Mouse (Mus musculus) gastrocnemius, adult 8-10 months (tissue): ENCODE data around the gene Gm1043. TPM values are rescaled to one million over a fixed set of nuclear protein-coding genes. Genes with fewer than 3 reads are reported as not detected.

ENCODE experiments used
- DNase-seq, 2 experiments: peaks; one replicate each; pipeline ENCODE4 v3.0.0; 2022; ENCODE audit warnings: low spot score in 2 of 2
- total RNA-seq, 4 experiments: library from RNA; stranded (reverse); gene quantifications; 2 replicates each; pipeline ENCODE4 v1.2.4; 2022

The Gm1043 gene
- total RNA-seq, 4 experiments from 2014 or later = not detected

DNA sequence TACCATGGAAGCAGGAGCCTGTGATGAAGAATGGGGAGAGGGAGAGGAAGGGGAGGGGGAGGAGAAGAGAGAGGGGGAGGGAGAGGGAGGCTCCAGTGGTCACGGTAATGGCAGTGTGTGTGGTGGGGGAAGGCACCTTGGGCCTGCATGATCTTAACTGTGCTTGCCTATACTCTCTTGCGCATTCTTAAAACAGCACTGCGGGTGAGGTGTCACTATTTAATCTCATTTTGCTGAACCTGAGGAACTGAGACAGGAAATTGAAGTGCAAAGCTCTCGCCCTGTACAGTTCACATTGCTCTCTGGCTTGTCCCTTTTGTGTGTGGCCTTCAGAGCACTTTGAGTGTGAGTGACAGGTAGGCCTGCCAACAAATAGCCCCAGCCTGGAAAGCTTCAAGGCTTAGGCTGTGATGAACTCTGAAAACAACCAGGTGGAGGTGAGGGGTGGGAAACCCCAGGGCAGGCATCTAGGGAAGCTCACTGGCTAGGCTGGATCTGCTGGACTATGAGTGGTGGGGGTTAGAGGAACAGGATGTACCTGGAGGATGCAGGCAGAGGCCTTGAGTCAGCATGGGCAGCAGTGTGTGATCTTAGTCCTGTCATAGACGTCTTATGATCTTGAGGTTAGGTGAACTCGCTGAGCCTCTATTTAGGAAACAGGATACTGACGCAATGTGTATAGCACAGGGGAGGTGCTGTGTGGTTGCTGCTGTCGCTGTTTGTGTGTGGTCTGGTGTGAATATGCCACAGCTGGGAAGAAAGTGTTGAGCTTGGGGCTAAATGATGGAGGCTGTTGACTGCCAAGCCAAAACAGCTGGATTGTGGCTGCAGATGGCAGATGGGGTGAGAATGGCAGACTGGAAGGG, 18.2 kb upstream of the Gm1043 start:
- DNase-seq = no peak

DNA sequence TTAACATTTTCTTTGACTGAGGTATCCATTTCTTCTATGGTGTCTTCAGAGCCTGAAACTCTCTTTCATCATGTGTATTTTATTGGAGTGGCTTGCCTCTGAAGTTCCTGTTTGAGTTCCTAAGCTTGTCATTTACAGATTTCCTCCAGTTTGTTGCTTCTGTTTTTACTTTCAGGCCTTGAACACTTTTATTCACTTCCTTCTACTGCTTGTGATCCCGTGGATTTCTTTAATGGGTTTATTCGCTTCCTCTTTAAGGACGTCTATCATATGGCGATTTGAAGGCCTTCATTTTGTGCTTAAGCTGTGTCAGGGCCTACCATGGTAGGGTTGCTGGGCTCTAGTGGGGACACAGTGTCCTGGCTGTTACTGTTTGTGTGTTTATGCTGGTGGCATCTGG, 11.5 kb upstream of the Gm1043 start:
- no peak for DNase-seq

DNA sequence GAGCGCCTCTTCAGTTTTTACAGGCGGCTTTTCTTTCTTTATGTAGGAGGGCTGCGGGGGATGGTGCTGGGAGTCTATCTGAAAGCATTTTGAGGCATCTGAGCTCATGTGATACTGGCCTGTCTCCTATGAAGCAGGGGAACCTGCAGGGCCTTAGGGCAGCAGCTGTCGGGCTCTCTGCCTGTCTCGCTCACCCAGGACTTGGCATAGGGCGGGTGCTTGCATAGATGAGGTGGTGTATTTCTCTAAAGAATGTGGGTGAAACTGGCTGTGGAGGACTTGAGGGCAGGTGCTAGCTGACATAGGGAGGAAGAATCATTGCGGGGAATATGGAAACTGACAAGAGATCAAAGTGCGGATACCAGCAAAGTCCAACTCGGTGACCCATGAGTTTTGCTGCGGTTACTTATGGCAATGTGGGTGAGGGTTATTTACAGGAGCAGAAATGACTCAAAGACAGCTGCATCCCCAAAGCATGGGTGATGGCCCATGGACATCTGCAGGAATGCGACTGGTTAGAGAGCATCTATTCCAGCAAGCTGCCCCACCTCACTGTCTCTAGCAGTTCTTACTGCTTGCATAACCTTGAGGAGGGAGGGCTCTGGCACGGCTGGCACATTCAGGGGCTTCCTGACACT, 8.4 kb upstream of the Gm1043 start:
- no peak for DNase-seq

DNA sequence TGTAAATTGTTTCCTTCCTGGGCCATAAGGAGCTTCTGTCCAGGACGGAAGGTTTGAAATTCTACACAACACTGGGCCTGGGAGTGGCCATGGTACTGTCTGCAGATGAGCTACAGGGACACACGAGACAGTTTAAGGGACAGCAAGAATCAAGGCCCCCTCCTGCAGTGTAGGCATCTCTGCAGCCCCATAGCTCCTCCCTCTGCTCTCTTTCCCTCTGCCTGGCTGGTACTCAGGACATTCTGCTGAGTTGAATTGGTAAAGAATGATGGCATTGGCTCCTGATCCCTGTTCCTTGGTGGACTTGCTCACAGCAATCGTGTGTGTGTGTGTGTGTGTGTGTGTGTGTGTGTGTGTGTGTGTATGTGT, 7.9 kb upstream of the Gm1043 start:
- DNase-seq = no peak

DNA sequence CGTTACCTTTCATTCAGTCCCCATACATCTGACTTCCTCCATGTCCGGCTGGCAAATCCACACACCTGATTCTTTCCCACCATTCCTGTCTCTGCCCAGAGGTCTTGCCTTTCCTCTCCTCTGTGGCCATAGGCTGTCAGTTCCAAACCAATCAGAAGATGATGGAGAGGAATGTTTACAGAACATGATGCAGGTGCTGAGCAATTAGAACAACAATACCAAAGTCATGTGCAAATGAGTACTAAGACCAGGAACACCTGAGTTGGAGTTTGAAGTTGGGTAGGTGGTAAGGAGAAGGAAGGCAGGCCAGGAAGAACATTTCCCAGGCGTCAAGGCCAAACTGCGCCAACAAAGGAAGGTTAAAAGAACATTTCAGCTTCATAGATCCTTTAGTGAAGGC, 5.7 kb upstream of the Gm1043 start:
- DNase-seq = no peak

DNA sequence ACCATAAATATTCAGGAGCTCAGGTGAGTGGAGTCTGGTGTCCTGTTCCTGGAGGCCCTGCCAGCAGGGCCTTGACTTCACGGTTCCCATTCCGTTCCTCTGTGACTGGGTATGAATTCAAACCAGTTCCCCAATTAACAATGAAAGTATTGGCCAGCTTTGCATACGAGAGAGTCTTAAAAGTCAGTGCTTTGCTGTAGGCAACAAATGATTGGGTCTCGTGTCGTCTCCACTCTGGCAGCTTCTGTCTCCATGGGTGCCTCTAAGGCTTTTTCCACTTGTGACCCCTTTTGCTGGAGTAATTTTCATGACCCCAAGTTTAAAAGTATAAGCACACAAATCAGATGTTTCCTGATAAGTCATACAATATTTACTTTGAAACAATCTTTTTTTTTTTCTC, 4.6 kb upstream of the Gm1043 start:
- DNase-seq = no peak

DNA sequence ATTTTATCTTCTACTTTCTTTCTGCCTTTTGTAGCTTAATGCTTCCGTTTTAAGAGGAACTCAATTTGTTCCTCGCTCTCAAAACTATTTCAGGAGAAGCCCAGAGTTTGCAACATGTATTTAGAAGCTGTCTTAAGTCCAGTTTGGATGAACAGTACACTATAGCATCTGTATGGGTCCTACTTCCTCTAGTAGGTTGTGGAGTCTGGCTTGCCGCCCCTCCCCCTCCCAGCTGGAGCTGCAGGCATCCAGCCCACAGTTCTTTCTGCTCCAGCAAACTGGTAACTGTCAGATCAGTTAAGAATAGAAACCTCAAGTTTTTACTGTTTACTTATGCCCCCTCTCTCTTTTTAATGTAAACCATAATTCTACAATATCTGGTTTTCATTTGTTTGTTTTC, 2.8 kb upstream of the Gm1043 start:
- no peak for DNase-seq

DNA sequence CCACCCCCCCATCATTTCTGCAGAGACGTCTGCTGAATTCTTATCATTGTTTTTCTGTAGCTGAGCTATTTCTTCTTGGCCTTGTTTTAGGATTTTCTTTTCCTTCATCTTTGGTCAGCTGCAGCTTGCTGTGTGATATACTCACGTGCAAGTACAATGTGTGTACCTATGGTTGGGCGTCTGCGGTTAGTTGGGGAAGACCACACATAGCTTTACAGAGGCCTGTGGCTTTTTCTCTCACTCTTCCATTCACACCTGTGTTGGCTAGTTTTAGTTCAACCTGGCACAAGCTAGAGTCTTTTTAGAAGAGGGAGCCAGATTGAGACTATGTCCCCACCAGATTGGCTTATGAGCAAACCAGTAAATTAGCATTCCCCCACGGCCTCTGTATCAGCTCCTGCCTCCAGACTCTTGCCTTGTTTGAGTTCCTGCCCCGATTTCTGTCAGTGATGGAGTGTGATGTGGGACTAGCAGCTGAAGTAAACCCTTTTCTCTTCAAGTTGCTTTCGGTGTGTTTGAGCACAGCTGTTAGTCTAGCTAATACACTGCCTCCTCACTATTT, 1.9 kb upstream of the Gm1043 start:
- DNase-seq = no peak

DNA sequence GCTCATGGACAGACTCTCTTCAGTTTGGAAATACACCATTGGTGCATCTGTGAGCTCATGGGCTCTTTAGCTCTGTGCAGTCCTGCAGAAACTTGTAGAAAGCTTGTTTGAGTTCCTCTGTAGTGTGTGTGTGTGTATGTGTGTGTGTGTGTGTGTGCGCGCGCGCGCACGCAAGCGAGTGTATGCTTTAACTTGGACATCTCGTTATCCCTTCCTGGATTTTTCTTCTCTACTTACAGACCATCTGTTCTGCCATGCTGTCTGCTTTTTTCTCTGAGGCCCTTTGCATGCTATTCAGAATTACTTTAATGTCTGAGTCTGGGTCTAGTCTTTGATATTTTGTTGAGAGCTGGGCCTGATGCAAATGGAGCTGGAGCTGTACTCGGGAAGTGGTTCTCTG, 1.3 kb upstream of the Gm1043 start:
- DNase-seq = no peak

DNA sequence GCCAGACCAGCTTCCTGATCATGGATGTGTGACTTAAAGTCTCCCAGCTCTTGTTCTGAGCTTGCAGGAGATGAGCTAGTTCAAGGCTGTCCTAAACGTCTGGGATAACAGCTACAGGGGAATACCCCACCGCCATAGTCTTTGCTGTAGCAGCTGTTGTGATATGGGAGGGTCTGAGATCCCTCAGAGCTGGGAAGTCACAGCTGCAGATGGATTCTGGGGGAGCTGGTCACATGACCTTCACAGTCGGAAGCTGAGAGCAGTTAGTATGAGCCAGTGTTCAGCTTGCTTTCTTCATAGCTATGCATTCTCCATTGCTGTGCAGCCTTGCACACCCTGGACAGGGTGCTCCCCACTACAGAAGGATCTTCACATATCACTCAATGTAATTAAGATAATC, 748 bp downstream of the Gm1043 start:
- DNase-seq = no peak

DNA sequence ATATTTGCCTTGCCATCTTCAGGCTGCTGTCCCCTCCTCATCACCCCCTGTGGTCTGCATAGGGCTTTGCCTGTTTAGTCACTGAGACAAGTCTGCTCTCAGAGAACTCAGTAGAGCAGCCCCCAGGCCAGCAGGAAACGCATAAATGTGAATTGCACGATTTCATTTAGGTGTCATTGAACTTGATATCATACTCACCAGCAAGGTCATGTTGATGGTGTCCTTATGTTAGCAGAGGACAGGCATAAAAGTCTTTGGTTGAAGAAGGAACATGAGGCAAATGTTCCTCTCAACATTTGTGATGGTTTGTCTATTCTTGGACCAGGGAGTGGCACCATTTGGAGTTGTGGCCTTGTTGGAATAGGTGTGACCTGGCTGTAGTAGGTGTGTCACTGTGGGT, 2.6 kb downstream of the Gm1043 start:
- DNase-seq = no peak

DNA sequence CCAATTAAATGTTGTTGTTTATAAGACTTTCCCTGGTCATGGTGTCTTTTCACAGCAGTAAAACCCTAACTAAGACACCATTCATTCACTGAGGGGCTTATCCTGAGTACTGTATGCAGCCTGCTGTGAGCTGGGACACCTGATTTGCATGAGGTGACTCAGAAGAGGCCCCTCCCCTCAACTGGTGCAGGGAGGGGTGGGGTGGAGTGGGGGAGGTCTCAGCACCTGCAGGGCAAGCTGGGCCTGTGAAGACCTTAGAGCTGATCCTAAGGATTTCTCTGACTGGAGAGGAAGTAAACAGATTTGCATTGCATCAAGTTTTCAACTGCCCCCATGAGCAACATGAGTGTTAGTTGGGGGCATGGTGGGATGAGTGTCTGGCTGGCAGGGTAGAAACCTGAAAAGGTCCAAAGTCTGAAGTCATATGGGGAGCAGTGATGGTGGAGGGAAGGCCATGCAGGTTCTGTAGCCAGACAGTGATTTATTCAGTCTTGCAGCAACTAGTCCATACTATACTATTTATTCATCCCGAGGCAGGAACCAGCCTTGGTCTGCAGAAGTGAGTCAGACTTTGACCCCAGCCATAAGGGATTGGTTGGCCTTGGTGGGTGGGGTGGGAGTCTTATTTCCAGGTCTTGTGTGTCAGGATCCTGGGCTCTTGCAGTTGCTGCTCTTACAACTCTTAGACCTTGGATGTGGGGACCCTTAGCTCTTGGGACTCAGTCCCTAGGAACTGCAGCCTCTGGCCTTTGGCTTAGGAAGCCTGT, 3.4 kb downstream of the Gm1043 start:
- DNase-seq = no peak

DNA sequence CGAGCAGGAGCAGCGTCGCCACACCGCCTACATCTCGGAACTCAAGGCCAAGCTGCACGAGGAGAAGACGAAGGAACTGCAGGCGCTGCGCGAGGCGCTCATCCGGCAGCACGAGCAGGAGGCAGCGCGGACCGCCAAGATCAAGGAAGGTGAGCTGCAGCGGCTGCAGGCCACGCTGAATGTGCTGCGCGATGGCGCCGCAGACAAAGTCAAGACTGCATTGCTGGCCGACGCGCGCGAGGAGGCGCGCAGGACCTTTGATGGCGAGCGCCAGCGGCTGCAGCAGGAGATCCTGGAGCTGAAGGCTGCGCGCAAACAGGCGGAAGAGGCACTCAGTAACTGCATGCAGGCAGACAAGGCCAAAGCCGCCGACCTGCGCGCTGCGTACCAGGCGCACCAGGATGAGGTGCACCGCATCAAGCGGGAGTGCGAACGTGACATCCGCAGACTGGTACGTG, 6.0 kb downstream of the Gm1043 start:
- no peak for DNase-seq

DNA sequence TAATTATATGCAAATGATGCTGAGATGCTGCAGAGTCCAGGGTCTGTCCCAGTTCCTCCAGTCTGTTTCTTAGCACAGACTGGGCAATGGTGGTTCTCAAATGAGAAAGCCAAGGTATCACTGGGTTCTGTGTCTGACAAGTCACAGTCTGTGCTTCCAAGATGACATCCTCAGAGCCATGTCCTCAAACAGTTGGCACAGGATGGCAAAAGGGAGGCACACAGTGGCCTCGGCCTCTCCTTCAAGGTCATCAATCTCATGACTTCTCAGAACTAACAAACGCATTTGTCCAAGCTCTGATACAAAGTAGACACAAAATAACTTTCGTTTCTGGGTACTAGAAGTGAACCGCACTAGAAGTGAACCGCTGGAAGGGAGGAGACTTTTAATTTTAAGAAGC, 9.8 kb downstream of the Gm1043 start:
- DNase-seq = no peak

DNA sequence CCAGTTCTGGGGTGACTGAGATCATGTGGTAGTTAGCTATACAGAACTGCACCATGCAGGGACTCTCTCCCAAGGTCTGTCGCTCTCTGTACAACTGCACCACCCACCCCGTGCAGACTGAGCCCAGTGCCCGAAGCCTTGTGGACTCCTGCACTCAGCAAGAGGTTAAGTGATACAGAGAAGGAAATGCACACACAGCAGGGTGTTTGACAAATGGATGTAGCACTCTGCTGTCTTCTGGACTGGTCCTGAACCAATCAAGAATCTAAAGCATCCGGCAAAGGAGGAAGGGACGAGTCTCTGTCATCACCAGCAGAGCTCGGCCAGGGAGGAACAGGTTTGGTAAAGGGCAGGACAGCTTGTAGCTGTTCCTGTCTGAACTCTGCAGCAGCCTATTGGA, 12.4 kb downstream of the Gm1043 start:
- DNase-seq = no peak

DNA sequence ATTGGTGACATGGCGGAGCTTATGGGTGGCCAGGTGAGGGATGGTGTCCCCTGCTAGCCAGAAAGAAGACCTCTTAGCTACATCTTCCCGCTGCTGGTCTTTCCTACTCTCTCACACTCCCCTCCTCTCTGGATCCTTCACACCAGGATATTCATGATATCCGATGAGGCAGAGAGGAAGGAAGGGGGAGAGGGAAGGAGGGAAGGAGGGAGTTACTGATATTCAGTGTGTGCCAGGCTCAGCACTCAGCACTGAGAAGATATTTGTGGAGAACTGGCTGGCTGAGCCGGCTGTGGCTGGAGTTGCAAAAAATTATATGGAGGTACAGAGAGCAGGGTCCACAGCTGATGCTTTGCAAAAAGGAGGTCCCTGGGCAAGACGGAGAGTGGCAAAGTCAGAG, 15.6 kb downstream of the Gm1043 start:
- DNase-seq = no peak

DNA sequence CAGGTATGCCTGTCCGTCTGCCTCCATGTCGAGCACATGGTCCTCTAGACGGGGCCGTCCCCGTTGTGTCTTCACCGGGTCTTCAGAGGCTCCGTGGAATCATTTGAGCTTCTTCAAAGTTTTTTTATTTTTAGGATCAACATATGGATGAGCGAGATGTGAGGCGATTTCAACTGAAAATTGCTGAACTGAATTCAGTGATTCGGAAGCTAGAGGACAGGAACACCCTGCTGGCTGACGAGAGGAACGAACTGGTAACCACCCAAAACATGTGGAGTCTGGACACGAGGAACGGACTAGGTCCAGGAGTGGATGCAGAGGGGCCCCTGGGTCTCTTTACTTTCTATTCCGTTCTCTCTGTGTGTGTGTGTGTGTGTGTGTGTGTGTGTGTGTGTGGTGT, 16.5 kb downstream of the Gm1043 start:
- DNase-seq = no peak

DNA sequence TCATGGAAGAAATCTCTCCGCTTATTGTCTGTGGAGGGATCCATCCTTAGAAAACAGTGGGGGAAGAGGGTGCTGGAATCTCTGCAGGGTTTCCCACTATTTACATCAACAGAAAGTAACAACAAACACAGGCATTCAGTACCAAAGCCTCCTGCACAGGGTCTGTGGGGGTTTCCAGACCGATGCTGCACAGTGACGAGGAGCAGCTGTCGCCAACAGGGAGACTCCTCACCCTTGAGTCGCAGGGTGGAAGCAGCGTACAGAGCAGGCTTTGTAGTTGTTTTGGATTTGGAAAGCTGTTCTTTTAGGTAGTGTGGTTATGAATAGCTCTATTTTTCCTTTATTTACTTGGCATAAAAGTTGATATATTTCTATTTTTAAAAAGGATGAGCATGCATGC, 16.9 kb downstream of the Gm1043 start:
- no peak for DNase-seq

DNA sequence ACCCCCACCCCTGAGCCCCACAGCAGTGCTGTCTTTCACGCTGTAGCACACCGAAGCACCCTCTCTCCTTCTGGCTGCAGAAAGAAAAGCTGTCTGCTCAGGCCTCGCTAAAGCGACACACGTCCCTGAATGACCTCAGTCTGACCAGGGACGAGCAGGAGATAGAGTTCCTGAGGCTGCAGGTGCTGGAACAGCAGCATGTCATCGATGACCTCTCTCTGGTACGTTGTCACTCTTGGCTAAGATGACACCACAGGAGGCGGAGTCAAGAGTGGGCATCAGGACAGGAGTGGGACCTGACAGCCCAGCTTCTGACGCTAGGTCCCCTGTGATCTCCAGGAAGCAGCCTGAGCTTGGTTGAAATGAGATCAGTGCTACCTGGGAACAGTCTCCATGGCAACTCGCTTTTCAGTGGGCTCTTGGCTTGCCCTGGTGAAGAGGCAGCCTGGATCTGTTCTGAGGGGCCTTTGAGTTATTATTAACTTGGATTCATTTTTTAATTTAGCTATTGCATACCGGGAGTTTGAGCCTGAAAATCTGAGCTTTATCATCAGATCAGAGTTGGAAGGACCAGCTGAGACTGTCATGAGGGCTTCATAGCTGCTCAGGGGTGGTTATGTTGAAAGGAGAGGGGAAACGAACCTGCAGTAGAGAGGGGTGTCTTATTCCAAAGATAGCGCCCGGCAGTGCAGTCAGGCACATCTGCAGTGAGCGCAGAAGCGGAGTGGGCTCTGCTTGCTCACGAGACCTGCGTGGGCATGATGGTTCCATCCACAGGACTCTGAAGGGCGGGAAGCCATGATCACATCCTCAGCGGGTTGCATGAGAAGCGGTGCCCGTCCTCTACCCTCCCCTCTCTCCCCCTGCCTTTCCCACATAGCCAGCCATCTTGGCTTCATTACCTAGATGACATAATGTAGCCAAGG, 20.6 kb downstream of the Gm1043 start:
- no peak for DNase-seq

DNA sequence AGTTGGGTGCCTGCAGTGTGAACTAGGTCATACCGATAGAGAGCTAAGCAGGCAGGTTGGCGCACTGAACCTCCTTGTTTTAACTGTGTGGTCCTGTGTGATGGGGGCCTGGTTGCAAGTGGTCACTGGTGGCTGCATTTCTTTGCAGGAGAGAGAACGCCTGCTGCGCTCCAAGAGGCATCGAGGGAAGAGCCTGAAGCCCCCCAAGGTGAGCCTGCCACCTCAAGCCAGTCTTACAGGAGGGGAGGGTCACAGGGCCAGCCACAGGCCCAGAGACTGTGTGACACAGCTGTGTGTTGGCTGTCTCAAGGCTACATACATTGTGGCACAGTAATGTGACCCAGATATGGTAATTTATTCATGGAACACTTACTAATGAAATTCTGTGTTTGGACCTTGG, 21.9 kb downstream of the Gm1043 start:
- no peak for DNase-seq

DNA sequence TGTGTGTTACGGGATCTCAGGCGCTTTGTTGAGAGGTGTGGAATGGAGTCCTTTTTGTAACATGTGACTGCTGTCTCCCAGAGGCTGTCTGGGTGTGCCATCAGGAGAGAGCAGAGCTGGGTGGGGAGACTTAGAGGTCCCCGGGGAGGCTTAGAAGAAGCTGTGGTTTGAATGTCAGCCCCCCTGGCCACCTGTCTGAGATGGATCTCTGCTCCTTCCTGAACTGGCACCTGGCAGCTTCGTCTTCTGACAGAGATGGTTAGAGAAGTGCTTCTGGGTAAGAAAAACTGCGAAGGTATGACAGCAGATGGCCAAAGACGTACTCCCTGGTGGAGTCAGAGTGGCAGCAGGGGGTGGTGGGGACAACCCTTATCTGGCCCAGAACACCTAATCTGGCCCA, 22.4 kb downstream of the Gm1043 start:
- DNase-seq = no peak
